Mouse (Mus musculus) embryonic facial prominence, embryonic 15.5 days (tissue): Measurements from ENCODE around the gene Hsd17b11. TPM values are rescaled to one million over a fixed set of nuclear protein-coding genes. Genes with fewer than 3 reads are reported as not detected.

Source experiments
- ATAC-seq: fragments of 200-750 bp; cut with Nextera tagmentation; 2 replicates; pipeline ENCODE4 v1.8.0; 2017; ENCODE audit warnings: low read depth, moderate TSS enrichment; ENCODE audit not compliant: insufficient number of reproducible peaks, low FRiP score, low TSS enrichment
- H3K27ac ChIP-seq: fragments of 300-500 bp; sonication (generic); replicated peaks from 2 replicates; pipeline ENCODE4 v1.5.1; 2015; ENCODE audit warnings: mild to moderate bottlenecking, inconsistent platforms
- H3K27me3 ChIP-seq: fragments of 300-500 bp; sonication (generic); 2 replicates; pipeline ENCODE4 v1.6.1; 2015; ENCODE audit warnings: inconsistent platforms
- H3K36me3 ChIP-seq: fragments of 300-500 bp; sonication (generic); 2 replicates; pipeline ENCODE4 v1.6.1; 2015; ENCODE audit warnings: mild to moderate bottlenecking, inconsistent platforms
- H3K4me1 ChIP-seq: fragments of 300-500 bp; sonication (generic); 2 replicates; pipeline ENCODE4 v1.6.1; 2015; ENCODE audit warnings: inconsistent platforms
- H3K4me2 ChIP-seq: fragments of 300-500 bp; sonication (generic); replicated peaks from 2 replicates; pipeline ENCODE4 v1.6.1; 2015; ENCODE audit warnings: mild to moderate bottlenecking, inconsistent platforms
- H3K4me3 ChIP-seq: fragments of 300-500 bp; sonication (generic); replicated peaks from 2 replicates; pipeline ENCODE4 v1.5.1; 2015; ENCODE audit warnings: mild to moderate bottlenecking, inconsistent platforms
- H3K9ac ChIP-seq: fragments of 300-500 bp; sonication (generic); 2 replicates; pipeline ENCODE4 v1.6.1; 2015; ENCODE audit warnings: inconsistent platforms
- H3K9me3 ChIP-seq: fragments of 300-500 bp; sonication (generic); replicated peaks from 2 replicates; pipeline ENCODE4 v1.6.1; 2016; ENCODE audit warnings: inconsistent platforms
- WGBS: fragments of 180-500 bp; shearing (Covaris S2); methylation state at CpG from one replicate; pipeline ENCODE4 v1.1.7; 2015; 5-methylcytosine and 5-hydroxymethylcytosine counted together
- polyA plus RNA-seq: library from polyadenylated mRNA; unstranded; fragments of >200 nt; fragmentation: Nextera tagmentation; extraction: Ambion mirVana; gene quantifications from 2 replicates; pipeline ENCODE4 v1.2.1, GENCODE M21; 2015

Hsd17b11 gene
- polyA plus RNA-seq, 1 experiment from 2014 or later = 3.8 TPM

- 86% methylated on average over 2 of the region's 2 CpGs for WGBS
- ATAC-seq = no peak
- Histone ChIP-seq H3K4me1 (peaks cover 3% of the 10 kb centered on the region; the same call in 1 of the 2 replicates), H3K36me3 (no peaks in the 10 kb centered on the region), H3K9me3 (no peaks in the 10 kb centered on the region), H3K4me2 (no peak overlapping the region), H3K27me3 (no peaks in the 10 kb centered on the region), H3K4me3 (no peak overlapping the region), H3K27ac (no peak overlapping the region), H3K9ac (no peak overlapping the region)
Measured at GRCm38 (mm10) chr5:104003955-104004354, 17.8 kb downstream of the Hsd17b11 start.

- Histone ChIP-seq H3K4me2 (peak overlapping the region; percentile 23; the same call in 1 of the 2 replicates), H3K27me3 (no peaks in the 10 kb centered on the region), H3K9ac (no peak overlapping the region), H3K36me3 (no peaks in the 10 kb centered on the region), H3K27ac (no peak overlapping the region), H3K9me3 (no peaks in the 10 kb centered on the region), H3K4me1 (peaks cover 3% of the 10 kb centered on the region; the same call in 1 of the 2 replicates), H3K4me3 (0 out of 2 replicates have a peak overlapping the region, but pooled peaks have one; percentile 2)
- ATAC-seq = no peak
- 40% methylated on average over 15 of the region's 15 CpGs for WGBS
Measured at GRCm38 (mm10) chr5:104003256-104003931, 18.3 kb downstream of the Hsd17b11 start.

DNA sequence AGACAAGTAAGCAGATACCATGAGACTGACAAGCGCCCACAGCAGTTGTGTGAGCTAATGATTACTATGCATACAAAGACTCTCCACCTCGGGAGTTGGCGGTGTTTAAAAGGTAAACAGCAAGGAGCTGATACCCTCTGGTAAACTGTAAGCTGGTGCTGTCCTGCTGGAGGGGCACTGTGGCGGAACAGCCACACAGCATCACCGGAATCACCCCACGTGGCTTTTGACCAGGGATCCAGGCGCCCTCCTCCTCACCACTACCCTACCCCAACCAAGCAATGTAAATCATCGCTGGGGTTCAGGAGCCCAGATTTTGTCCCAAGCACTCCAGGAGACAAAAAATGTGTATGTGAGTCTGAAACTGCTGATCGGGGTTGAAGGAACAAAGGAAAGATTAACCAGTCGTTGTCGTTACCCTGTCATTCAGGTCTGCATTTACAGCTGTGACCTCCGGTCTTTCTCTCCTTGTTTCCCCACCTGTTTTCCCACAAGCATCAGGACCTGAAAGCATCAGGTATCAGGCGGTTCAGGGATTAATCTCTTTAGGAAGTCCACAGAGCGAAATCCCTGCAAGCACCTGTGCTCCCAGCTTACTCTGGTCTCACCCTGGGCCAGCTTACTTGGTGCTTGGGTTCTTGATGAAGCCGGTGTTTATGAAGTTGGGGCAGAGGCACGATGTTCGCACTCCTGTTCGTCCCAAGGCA, 19.0 kb downstream of the Hsd17b11 start:
- Histone ChIP-seq H3K9ac (no peak overlapping the region), H3K36me3 (no peaks in the 10 kb centered on the region), H3K4me2 (peak overlapping the region; percentile 23; the same call in 1 of the 2 replicates), H3K27ac (no peak overlapping the region), H3K4me1 (peaks cover 3% of the 10 kb centered on the region; the same call in 1 of the 2 replicates), H3K9me3 (no peaks in the 10 kb centered on the region), H3K27me3 (no peaks in the 10 kb centered on the region), H3K4me3 (0 out of 2 replicates have a peak overlapping the region, but pooled peaks have one; percentile 2)
- whole genome bisulfite sequencing = 26% methylated on average over 18 of the region's 18 CpGs
- ATAC-seq = no peak

DNA sequence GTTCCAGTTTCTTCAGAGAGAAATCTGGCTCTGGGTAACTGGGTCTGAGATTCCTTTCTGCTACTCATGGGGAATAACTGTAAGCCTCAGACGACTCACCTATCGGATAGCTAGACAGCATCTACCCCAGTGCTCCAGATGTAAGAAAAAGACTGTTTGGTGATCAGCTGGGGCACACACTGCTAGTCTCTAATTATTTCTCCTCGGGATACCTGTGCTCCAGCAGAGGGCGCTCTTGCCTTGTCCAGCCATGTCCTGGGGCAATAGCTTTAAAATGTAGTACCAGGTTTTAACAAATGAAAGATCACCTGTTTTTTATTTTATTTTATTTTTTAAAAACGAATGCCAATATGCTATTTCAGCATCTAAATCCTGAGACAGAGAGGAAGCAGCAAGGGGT, 22.0 kb downstream of the Hsd17b11 start:
- H3K4me2 ChIP-seq = no peak overlapping the region
- no peaks in the 10 kb centered on the region for H3K36me3 ChIP-seq
- no peaks in the 10 kb centered on the region for H3K27me3 ChIP-seq
- ATAC-seq = no peak
- WGBS = 5% methylated on average over 5 of the region's 5 CpGs
- H3K27ac ChIP-seq = no peak overlapping the region
- no peak overlapping the region for H3K9ac ChIP-seq
- peaks cover 3% of the 10 kb centered on the region; the same call in 1 of the 2 replicates for H3K4me1 ChIP-seq
- H3K4me3 ChIP-seq = no peak overlapping the region
- H3K9me3 ChIP-seq = no peaks in the 10 kb centered on the region

DNA sequence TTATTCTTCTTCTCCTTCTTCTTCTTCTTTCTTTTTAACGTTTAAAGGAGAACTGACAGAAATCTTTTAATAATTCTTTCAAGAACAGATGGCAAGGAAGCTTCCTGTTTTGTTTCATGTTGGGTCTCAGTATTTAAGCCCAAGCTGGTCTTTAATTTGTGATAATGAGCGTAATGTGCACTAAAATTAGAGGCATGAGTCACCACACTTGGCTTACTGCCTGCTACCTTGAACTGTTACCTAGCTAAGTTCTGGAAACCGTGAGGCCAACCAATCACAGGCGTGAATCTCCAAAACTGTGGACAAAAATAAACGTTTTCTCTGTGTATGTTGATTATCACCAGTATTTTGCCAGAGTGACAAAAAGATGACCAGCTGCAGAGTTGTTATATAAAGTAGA, 23.0 kb downstream of the Hsd17b11 start:
- no peak for ATAC-seq
- Histone ChIP-seq H3K9ac (no peak overlapping the region), H3K4me1 (peaks cover 3% of the 10 kb centered on the region; the same call in 1 of the 2 replicates), H3K4me2 (no peak overlapping the region), H3K4me3 (no peak overlapping the region), H3K36me3 (no peaks in the 10 kb centered on the region), H3K27ac (no peak overlapping the region), H3K27me3 (no peaks in the 10 kb centered on the region), H3K9me3 (no peaks in the 10 kb centered on the region)
- 50% methylated on average over 5 of the region's 5 CpGs for WGBS

DNA sequence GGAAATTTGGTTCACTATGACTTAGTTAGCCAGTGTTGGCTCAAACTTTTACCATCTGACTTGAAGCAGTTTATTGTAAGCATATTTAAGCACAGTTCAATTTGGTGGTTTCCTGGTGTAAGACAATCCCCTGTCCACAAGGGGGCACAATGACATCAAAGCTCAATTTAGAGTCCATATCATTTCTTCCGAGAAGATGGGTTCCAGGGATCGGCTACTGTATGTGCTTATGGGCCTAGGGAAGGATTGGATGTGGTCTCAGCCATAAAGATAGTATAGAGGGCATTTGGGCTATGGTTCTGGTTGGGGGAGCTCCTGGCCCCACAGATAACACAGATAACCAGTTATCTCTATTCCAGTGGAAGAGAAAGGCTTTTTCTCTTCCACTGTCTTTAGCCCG, 26.5 kb downstream of the Hsd17b11 start:
- Histone ChIP-seq H3K27me3 (no peaks in the 10 kb centered on the region), H3K4me3 (no peak overlapping the region), H3K4me1 (no peaks in the 10 kb centered on the region), H3K27ac (no peak overlapping the region), H3K9ac (no peak overlapping the region), H3K4me2 (no peak overlapping the region), H3K9me3 (no peaks in the 10 kb centered on the region), H3K36me3 (no peaks in the 10 kb centered on the region)
- 54% methylated on average over 3 of the region's 3 CpGs for WGBS
- no peak for ATAC-seq

- Histone ChIP-seq H3K36me3 (no peaks in the 10 kb centered on the region), H3K4me2 (no peak overlapping the region), H3K27me3 (no peaks in the 10 kb centered on the region), H3K9me3 (no peaks in the 10 kb centered on the region), H3K9ac (no peak overlapping the region), H3K4me1 (no peaks in the 10 kb centered on the region), H3K27ac (no peak overlapping the region), H3K4me3 (no peak overlapping the region)
- WGBS = 79% methylated on average over 4 of the region's 4 CpGs
- no peak for ATAC-seq
Measured at GRCm38 (mm10) chr5:103994669-103995068, 27.1 kb downstream of the Hsd17b11 start.

DNA sequence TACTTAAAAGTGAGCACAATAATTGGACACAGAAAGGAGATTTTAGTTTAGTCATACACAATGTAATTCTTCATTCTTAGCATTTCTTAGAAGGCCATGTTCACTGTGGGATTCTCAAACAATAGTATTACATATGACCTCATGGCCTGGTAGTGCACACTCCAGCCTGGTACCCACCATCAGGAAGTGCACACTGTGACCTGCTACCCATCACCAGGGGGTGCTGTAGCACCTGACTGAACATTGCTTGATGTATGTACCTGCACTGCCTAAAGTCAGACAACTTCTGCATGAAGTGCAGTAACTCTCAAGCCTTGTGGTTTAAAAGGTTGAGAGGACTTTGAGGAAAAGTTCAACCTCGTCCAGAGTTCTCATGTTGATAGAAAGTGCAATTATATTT, 28.1 kb downstream of the Hsd17b11 start:
- H3K4me1 ChIP-seq = no peaks in the 10 kb centered on the region
- H3K27ac ChIP-seq = no peak overlapping the region
- H3K27me3 ChIP-seq = no peaks in the 10 kb centered on the region
- H3K9me3 ChIP-seq = no peaks in the 10 kb centered on the region
- 69% methylated on average over 1 of the region's 1 CpGs for WGBS
- no peaks in the 10 kb centered on the region for H3K36me3 ChIP-seq
- H3K4me3 ChIP-seq = no peak overlapping the region
- ATAC-seq = no peak
- no peak overlapping the region for H3K4me2 ChIP-seq
- H3K9ac ChIP-seq = no peak overlapping the region

DNA sequence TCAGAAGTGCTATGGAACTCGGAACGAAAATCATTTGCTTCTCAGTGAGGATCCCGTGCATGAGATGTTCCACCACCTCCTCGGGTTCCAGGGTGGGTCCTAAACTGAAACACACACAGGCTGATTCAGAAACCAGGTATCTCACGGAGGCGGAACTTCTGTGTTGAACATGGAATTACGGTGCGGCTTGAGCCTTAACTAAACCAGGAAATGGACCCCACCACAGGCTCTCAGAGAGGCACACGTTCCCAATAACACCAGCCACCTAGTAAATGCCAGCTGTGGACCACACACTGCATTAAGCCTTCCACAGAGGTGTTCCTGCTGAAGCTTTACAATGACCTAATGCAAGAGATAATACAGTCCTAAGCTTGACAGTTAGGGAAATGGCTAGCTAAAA, 28.9 kb downstream of the Hsd17b11 start:
- Histone ChIP-seq H3K9me3 (no peaks in the 10 kb centered on the region), H3K36me3 (no peaks in the 10 kb centered on the region), H3K4me1 (no peaks in the 10 kb centered on the region), H3K4me3 (no peak overlapping the region), H3K9ac (no peak overlapping the region), H3K27ac (no peak overlapping the region), H3K4me2 (no peak overlapping the region), H3K27me3 (no peaks in the 10 kb centered on the region)
- ATAC-seq = no peak
- 81% methylated on average over 9 of the region's 9 CpGs for WGBS

DNA sequence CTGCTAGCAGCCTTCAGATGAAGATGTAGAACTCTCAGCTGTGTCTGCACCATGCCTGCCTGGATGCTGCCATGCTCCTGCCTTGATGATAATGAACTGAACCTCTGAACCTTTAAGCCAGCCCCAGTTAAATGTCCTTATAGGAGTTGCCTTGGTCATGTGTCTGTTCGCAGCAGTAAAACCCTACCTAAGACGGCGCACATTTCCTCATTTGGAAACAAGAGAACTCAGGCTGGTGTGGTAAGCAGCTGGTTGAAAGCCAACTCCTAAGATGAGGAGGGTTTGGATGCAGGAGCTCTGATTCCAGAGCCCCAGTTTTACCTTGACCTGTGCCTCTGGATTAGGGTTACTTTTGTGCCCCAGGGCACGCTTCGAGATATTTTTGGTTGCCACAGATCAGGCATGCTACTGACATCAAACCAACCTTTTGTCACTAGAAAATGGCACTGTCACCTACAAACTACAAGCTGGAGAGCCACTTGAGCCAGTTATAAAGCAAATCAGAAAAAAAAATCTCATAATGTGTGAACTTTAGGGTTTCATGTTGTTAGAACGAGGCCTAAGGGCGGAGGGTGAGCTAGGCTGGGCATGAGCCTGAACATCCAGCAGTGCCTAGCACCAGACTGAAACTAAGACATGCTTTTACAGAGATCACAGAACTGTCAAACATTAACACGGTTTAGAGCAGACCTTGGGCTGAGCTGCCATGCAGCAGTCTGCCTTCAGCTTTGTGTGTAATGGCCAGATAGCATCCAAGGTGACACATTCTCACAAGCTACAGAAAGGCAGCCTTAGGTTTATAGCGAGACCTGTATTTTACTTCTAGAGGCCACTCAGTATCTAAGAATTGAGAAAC, 40.8 kb downstream of the Hsd17b11 start:
- no peak overlapping the region for H3K4me3 ChIP-seq
- H3K36me3 ChIP-seq = no peaks in the 10 kb centered on the region
- H3K4me1 ChIP-seq = no peaks in the 10 kb centered on the region
- no peak for ATAC-seq
- H3K9ac ChIP-seq = no peak overlapping the region
- no peak overlapping the region for H3K27ac ChIP-seq
- no peaks in the 10 kb centered on the region for H3K9me3 ChIP-seq
- WGBS = 80% methylated on average over 9 of the region's 9 CpGs
- H3K4me2 ChIP-seq = no peak overlapping the region
- no peaks in the 10 kb centered on the region for H3K27me3 ChIP-seq

- ATAC-seq = no peak
- Histone ChIP-seq H3K4me1 (no peaks in the 10 kb centered on the region), H3K27ac (no peak overlapping the region), H3K4me3 (no peak overlapping the region), H3K9ac (no peak overlapping the region), H3K36me3 (no peaks in the 10 kb centered on the region), H3K27me3 (no peaks in the 10 kb centered on the region), H3K9me3 (no peaks in the 10 kb centered on the region), H3K4me2 (no peak overlapping the region)
- WGBS = 84% methylated on average over 7 of the region's 7 CpGs
Measured at GRCm38 (mm10) chr5:103977907-103978570, 43.7 kb downstream of the Hsd17b11 start.
